Mouse (Mus musculus) CD4-positive, CD25-positive, alpha-beta regulatory T cell, adult 9 weeks (primary cell): Measurements from ENCODE around the gene Papss2. TPM values are rescaled to one million over a fixed set of nuclear protein-coding genes. Genes with fewer than 3 reads are reported as not detected.

Source experiments
- polyA plus RNA-seq: library from polyadenylated mRNA; unstranded; fragments of 100-300 nt; shearing (Covaris generic); gene quantifications from one replicate; pipeline ENCODE4 v1.2.1, GENCODE M21; 2017

Papss2 gene
- 0.31 TPM for polyA plus RNA-seq

DNA sequence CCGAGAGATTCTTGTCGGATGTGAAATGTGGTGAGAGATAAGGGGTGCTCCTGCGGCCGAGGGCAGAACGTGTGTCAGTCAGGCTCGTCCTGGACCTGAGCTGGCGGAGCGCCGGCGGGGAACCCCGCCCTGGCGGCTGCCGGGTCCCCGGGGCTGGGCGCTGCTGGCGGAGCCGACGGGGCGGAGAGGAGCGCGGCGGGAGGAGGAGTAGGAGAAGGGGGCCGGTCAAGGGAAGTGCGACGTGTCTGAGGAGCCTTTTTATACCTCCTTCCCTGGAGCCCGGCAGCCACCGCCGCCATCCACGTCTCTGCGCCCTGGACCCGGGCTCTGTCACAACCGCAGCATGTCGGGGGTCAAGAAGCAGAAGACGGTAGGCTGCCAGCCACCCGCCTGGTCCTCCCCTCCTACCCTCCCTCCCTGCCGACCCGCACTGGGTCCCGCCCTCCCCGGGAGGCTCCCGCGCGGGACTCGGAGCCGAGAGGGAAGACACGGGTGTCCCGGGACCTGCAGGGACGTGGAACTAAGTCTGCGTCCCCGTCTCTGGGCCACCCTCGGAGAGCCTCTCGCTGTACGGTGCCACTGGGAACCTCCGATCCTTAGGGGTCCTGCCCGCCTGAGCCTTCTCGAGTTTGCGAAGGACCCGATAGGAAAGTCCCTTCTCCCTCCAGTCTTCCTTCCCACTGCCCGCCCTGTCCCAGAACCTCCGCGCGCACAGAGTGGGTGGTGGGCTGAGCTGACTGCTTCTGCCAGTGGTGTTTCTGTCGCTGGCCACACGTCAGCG is at the start of gene Papss2:
Gene Papss2, plus strand, starts transcription at position 285 of the 781 bp plus-strand sequence.

Other genes starting within 250 kb of the Papss2 start
- gene Sgms1, start 206.1 kb upstream of the Papss2 start, polyA plus RNA-seq: 49.0 TPM
- gene Rpl9-ps6, start 129.2 kb upstream of the Papss2 start, polyA plus RNA-seq: 343 TPM
- gene Minpp1, start 110.0 kb upstream of the Papss2 start, polyA plus RNA-seq: 5.9 TPM
- gene Atad1, start 144.0 kb downstream of the Papss2 start, polyA plus RNA-seq: 120 TPM
- 29.5 TPM for gene Pten, start 161.7 kb downstream of the Papss2 start, polyA plus RNA-seq